Mouse (Mus musculus) forebrain, embryonic 16.5 days (tissue): ENCODE results near the gene Ppib. TPM values are rescaled to one million over a fixed set of nuclear protein-coding genes. Genes with fewer than 3 reads are reported as not detected.

ENCODE experiments used
- ATAC-seq: fragments of 200-750 bp; cut with Nextera tagmentation; 2 replicates; pipeline ENCODE4 v1.8.0; 2017; ENCODE audit warnings: mild to moderate bottlenecking, moderate library complexity
- H3K27ac ChIP-seq: fragments of 300-500 bp; sonication (generic); 2 replicates; pipeline ENCODE4 v1.5.1; 2014; ENCODE audit warnings: low read length, control low read depth
- H3K27me3 ChIP-seq: fragments of 300-500 bp; sonication (generic); replicated peaks from 2 replicates; pipeline ENCODE4 v1.6.1; 2014; ENCODE audit warnings: low read length; ENCODE audit not compliant: control insufficient read depth, insufficient read depth
- H3K36me3 ChIP-seq: fragments of 300-500 bp; sonication (generic); 2 replicates; pipeline ENCODE4 v1.6.1; 2014; ENCODE audit not compliant: control insufficient read depth, insufficient read depth
- H3K4me1 ChIP-seq: fragments of 300-500 bp; sonication (generic); replicated peaks from 2 replicates; pipeline ENCODE4 v1.6.1; 2014; ENCODE audit warnings: low read length; ENCODE audit not compliant: control insufficient read depth, insufficient read depth
- H3K4me2 ChIP-seq: fragments of 300-500 bp; sonication (generic); 2 replicates; pipeline ENCODE4 v1.6.1; 2014; ENCODE audit warnings: mild to moderate bottlenecking, low read length, control low read depth
- H3K4me3 ChIP-seq: fragments of 300-500 bp; sonication (generic); replicated peaks from 2 replicates; pipeline ENCODE4 v1.5.1; 2014; ENCODE audit warnings: mild to moderate bottlenecking, low read length, control low read depth
- H3K9ac ChIP-seq: fragments of 300-500 bp; sonication (generic); replicated peaks from 2 replicates; pipeline ENCODE4 v1.6.1; 2014; ENCODE audit warnings: low read depth, low read length, control low read depth
- H3K9me3 ChIP-seq: fragments of 300-500 bp; sonication (generic); 2 replicates; pipeline ENCODE4 v1.6.1; 2016; ENCODE audit warnings: low read length; ENCODE audit not compliant: control insufficient read depth
- WGBS: fragments of 180-500 bp; shearing (Covaris S2); extraction: QIAGEN DNeasy Blood & Tissue Kit; methylation state at CpG from one replicate; pipeline ENCODE4 v1.1.7; 2014; 5-methylcytosine and 5-hydroxymethylcytosine counted together
- polyA plus RNA-seq: library from polyadenylated mRNA; unstranded; fragments of >200 nt; fragmentation: Nextera tagmentation; extraction: Ambion mirVana; gene quantifications from 2 replicates; pipeline ENCODE4 v1.2.1, GENCODE M21; 2015

Gene Ppib
- polyA plus RNA-seq, 1 experiment from 2014 or later, result 326 TPM

GRCm38 (mm10) chr9:66068056-66068455 lies 8.0 kb downstream of the Ppib start:
- Histone ChIP-seq H3K27ac (no peak overlapping the region), H3K4me3 (no peak overlapping the region), H3K9me3 (no peaks in the 10 kb centered on the region), H3K36me3 (peaks cover 18% of the 10 kb centered on the region), H3K9ac (no peak overlapping the region), H3K4me2 (no peak overlapping the region), H3K27me3 (peaks cover 18% of the 10 kb centered on the region), H3K4me1 (peaks cover 11% of the 10 kb centered on the region)
- ATAC-seq, result no peak
- 58% methylated on average over 4 of the region's 4 CpGs for WGBS

GRCm38 (mm10) chr9:66068971-66069391 lies 9.0 kb downstream of the Ppib start:
- Histone ChIP-seq H3K9me3 (no peaks in the 10 kb centered on the region), H3K4me1 (peaks cover 11% of the 10 kb centered on the region), H3K27ac (no peak overlapping the region), H3K9ac (peak overlapping the region; percentile 70), H3K4me2 (peak overlapping the region; percentile 98), H3K27me3 (peaks cover 18% of the 10 kb centered on the region), H3K36me3 (peaks cover 18% of the 10 kb centered on the region), H3K4me3 (peak overlapping the region; percentile 59)
- peak; percentile 34 for ATAC-seq
- WGBS, result under 1% methylated on average over 30 of the region's 30 CpGs

- Histone ChIP-seq H3K9me3 (no peaks in the 10 kb centered on the region), H3K36me3 (peaks cover 18% of the 10 kb centered on the region), H3K4me3 (peak within 1 kb of the TSS; percentile 59), H3K9ac (peak within 1 kb of the TSS; percentile 70), H3K4me2 (peak within 1 kb of the TSS; percentile 98), H3K4me1 (peaks cover 11% of the 10 kb centered on the region), H3K27me3 (peaks cover 18% of the 10 kb centered on the region), H3K27ac (no peak within 1 kb of the TSS)
- ATAC-seq, result peak; percentile 93
- under 1% methylated on average over 22 of the region's 22 CpGs for WGBS
Measured at GRCm38 (mm10) chr9:66069583-66069982, 9.6 kb downstream of the Ppib start, which contains the start of gene Snx22. Snx22 (minus strand) TSS chr9:66069719.

GRCm38 (mm10) chr9:66070151-66070550 lies 10.1 kb downstream of the Ppib start:
- Histone ChIP-seq H3K9me3 (no peaks in the 10 kb centered on the region), H3K4me2 (no peak overlapping the region), H3K9ac (no peak overlapping the region), H3K4me3 (no peak overlapping the region), H3K27ac (no peak overlapping the region), H3K36me3 (peaks cover 18% of the 10 kb centered on the region), H3K27me3 (peaks cover 18% of the 10 kb centered on the region), H3K4me1 (peaks cover 11% of the 10 kb centered on the region)
- ATAC-seq, result no peak
- 90% methylated on average over 5 of the region's 5 CpGs for WGBS

DNA sequence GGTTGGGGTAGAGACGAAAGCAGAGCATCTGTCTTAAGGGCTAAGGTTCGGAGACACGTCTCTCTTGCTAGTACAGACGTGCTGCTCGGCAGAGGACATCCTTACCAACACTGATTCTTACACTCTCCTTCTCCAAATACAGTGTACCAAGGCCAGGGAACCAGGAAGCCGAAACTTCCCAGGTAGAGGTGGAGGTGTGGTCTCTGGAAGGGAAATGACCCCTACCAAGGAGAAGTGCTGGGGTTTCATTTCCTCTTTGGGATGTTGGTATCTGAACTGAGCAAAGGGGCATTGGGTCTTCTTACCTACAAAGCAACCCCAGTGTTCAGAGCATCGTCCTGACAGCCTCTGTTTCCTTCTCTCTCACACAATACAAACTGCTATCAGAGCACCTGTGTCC lies 12.7 kb downstream of the Ppib start:
- H3K4me3 ChIP-seq, result no peak overlapping the region
- H3K27ac ChIP-seq, result no peak overlapping the region
- ATAC-seq, result no peak
- H3K27me3 ChIP-seq, result peaks cover 12% of the 10 kb centered on the region
- H3K4me2 ChIP-seq, result no peak overlapping the region
- H3K9ac ChIP-seq, result no peak overlapping the region
- peaks cover 11% of the 10 kb centered on the region for H3K4me1 ChIP-seq
- no peaks in the 10 kb centered on the region for H3K9me3 ChIP-seq
- 92% methylated on average over 7 of the region's 7 CpGs for WGBS
- no peaks in the 10 kb centered on the region for H3K36me3 ChIP-seq

DNA sequence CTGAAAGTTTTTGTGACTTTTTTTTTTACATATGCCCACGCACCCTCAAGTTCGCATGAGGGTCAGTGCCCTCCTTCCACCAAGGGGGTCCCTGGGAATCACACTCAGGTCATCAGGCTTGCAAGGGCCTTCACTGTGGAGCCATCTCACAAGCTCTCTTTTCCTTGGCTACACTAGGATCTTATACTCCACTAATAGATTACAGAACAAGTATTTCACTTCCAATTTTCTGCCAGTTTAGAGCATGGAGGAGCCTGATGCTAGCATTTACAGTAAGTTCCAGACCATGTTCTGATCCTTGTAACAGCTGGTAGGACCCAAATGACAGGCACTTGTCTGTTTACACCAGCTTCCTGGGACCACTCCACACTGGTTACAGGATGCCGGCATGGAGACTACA lies 18.1 kb downstream of the Ppib start:
- no peak overlapping the region for H3K9ac ChIP-seq
- H3K4me1 ChIP-seq, result 0 out of 2 replicates have a peak, but pooled peaks cover 5% of the 10 kb centered on the region
- H3K27ac ChIP-seq, result no peak overlapping the region
- H3K9me3 ChIP-seq, result no peaks in the 10 kb centered on the region
- ATAC-seq, result 0 out of 2 replicates have a peak, but pooled peaks have one; percentile 15
- H3K4me2 ChIP-seq, result no peak overlapping the region
- H3K36me3 ChIP-seq, result no peaks in the 10 kb centered on the region
- H3K4me3 ChIP-seq, result no peak overlapping the region
- H3K27me3 ChIP-seq, result no peaks in the 10 kb centered on the region
- 75% methylated on average over 3 of the region's 3 CpGs for WGBS

- peak; percentile 45 for ATAC-seq
- Histone ChIP-seq H3K9ac (0 out of 2 replicates have a peak overlapping the region, but pooled peaks have one; percentile 0), H3K9me3 (no peaks in the 10 kb centered on the region), H3K27ac (no peak overlapping the region), H3K4me3 (no peak overlapping the region), H3K27me3 (no peaks in the 10 kb centered on the region), H3K4me2 (no peak overlapping the region), H3K4me1 (0 out of 2 replicates have a peak, but pooled peaks cover 5% of the 10 kb centered on the region), H3K36me3 (no peaks in the 10 kb centered on the region)
- WGBS, result 6% methylated on average over 14 of the region's 14 CpGs
Measured at GRCm38 (mm10) chr9:66078493-66078892, 18.5 kb downstream of the Ppib start.

- Histone ChIP-seq H3K4me3 (no peak overlapping the region), H3K9ac (no peak overlapping the region), H3K4me2 (no peak overlapping the region), H3K27ac (no peak overlapping the region), H3K36me3 (no peaks in the 10 kb centered on the region), H3K4me1 (0 out of 2 replicates have a peak, but pooled peaks cover 5% of the 10 kb centered on the region), H3K9me3 (no peaks in the 10 kb centered on the region), H3K27me3 (no peaks in the 10 kb centered on the region)
- ATAC-seq, result no peak
- WGBS, result 71% methylated on average over 3 of the region's 3 CpGs
Measured at GRCm38 (mm10) chr9:66080804-66081459, 20.9 kb downstream of the Ppib start.

GRCm38 (mm10) chr9:66081999-66082398 lies 22.0 kb downstream of the Ppib start:
- H3K4me2 ChIP-seq, result no peak overlapping the region
- no peak overlapping the region for H3K4me3 ChIP-seq
- ATAC-seq, result no peak
- H3K27ac ChIP-seq, result no peak overlapping the region
- no peaks in the 10 kb centered on the region for H3K9me3 ChIP-seq
- 0 out of 2 replicates have a peak, but pooled peaks cover 5% of the 10 kb centered on the region for H3K4me1 ChIP-seq
- no peaks in the 10 kb centered on the region for H3K36me3 ChIP-seq
- no peaks in the 10 kb centered on the region for H3K27me3 ChIP-seq
- no peak overlapping the region for H3K9ac ChIP-seq
- 90% methylated on average over 4 of the region's 4 CpGs for WGBS
